Mouse (Mus musculus) midbrain, embryonic 15.5 days (tissue): ENCODE data around the gene Tas1r2. TPM values are rescaled to one million over a fixed set of nuclear protein-coding genes. Genes with fewer than 3 reads are reported as not detected.

Experiments
- ATAC-seq: fragments of 200-750 bp; cut with Nextera tagmentation; replicated peaks from 2 replicates; pipeline ENCODE4 v1.8.0; 2017; ENCODE audit warnings: moderate TSS enrichment
- H3K27ac ChIP-seq: fragments of 300-500 bp; sonication (generic); 2 replicates; pipeline ENCODE4 v1.5.1; 2015; ENCODE audit warnings: mild to moderate bottlenecking, inconsistent platforms
- H3K27me3 ChIP-seq: fragments of 300-500 bp; sonication (generic); replicated peaks from 2 replicates; pipeline ENCODE4 v1.6.1; 2015; ENCODE audit warnings: inconsistent platforms
- H3K36me3 ChIP-seq: fragments of 300-500 bp; sonication (generic); replicated peaks from 2 replicates; pipeline ENCODE4 v1.6.1; 2015; ENCODE audit warnings: inconsistent platforms
- H3K4me1 ChIP-seq: fragments of 300-500 bp; sonication (generic); 2 replicates; pipeline ENCODE4 v1.6.1; 2015; ENCODE audit warnings: inconsistent platforms
- H3K4me2 ChIP-seq: fragments of 300-500 bp; sonication (generic); 2 replicates; pipeline ENCODE4 v1.6.1; 2015; ENCODE audit warnings: inconsistent platforms, mild to moderate bottlenecking, moderate library complexity
- H3K4me3 ChIP-seq: fragments of 300-500 bp; sonication (generic); 2 replicates; pipeline ENCODE4 v1.5.1; 2015; ENCODE audit warnings: mild to moderate bottlenecking, inconsistent platforms
- H3K9ac ChIP-seq: fragments of 300-500 bp; sonication (generic); 2 replicates; pipeline ENCODE4 v1.6.1; 2015; ENCODE audit warnings: mild to moderate bottlenecking, inconsistent platforms
- H3K9me3 ChIP-seq: fragments of 300-500 bp; sonication (generic); 2 replicates; pipeline ENCODE4 v1.6.1; 2016; ENCODE audit warnings: inconsistent platforms
- WGBS: fragments of 180-500 bp; shearing (Covaris S2); methylation state at CpG from one replicate; pipeline ENCODE4 v1.1.7; 2015; ENCODE audit warnings: mixed read lengths; 5-methylcytosine and 5-hydroxymethylcytosine counted together
- microRNA-seq: library from miRNA; unstranded; fragments of <30 nt; microRNA quantifications from one replicate; pipeline ENCODE4, GENCODE M21; 2016
- polyA plus RNA-seq: library from polyadenylated mRNA; unstranded; fragments of >200 nt; fragmentation: Nextera tagmentation; extraction: Ambion mirVana; gene quantifications from 2 replicates; pipeline ENCODE4 v1.2.1, GENCODE M21; 2015

Gene Tas1r2
- polyA plus RNA-seq, 1 experiment from 2014 or later, result not detected

DNA sequence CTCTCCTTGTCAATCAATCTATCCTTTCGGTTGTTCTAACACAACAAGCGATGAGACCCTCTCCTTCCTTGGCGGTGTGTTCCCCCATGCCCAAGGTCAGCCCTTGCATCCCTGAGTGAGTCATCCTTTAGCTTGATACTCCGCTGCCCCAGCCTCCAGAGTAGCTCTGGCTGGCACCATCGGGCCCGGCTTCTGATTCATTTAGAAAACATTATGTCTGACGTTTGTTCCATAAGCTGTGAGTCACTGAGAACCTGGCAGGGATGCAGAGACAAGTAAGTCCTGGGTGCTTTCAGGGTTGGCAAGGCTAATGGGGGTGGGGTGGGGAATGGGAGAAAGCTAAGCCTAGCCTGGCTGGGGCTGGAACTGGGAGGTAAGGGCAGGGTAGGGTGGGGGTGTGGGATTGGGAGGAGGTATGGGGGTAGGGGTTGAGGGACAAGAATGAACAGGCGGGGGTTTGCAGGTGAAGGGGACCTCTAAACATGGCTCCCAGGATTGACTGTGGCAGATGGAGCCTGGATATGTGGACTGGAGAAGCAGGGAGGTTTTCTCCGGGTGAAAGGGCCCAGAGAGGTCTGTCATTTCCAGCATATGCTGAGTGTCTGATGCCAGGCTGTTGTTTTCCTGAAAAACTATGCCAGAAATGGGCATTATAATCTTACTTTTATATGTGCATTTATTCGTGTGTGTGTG lies 63.3 kb downstream of the Tas1r2 start:
- H3K9ac ChIP-seq, result no peak overlapping the region
- WGBS, result 90% methylated on average over 10 of the region's 10 CpGs
- no peaks in the 10 kb centered on the region for H3K9me3 ChIP-seq
- H3K4me2 ChIP-seq, result no peak overlapping the region
- H3K4me3 ChIP-seq, result no peak overlapping the region
- H3K4me1 ChIP-seq, result no peaks in the 10 kb centered on the region
- H3K27me3 ChIP-seq, result no peaks in the 10 kb centered on the region
- H3K27ac ChIP-seq, result no peak overlapping the region
- H3K36me3 ChIP-seq, result no peaks in the 10 kb centered on the region
- no peak for ATAC-seq

DNA sequence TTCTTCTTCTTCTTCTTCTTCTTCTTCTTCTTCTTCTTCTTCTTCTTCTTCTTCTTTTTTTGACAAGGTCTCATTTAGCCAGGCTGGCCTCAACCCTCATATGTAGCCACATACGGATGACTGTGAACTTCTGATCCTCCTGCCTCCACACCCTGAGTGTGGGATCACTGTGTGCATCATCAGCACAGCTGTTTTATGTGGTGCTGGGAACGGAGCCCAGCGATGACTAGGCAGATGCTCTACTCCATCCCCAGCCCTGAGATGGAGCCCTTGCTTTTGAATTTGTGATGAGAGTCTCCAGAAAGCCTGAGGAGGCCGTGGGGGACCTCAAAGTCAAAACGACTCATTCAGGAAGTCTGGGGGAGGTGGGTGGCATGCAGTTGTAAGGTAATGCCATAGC lies 65.6 kb downstream of the Tas1r2 start:
- Histone ChIP-seq H3K4me2 (no peak overlapping the region), H3K9ac (no peak overlapping the region), H3K4me3 (no peak overlapping the region), H3K27me3 (no peaks in the 10 kb centered on the region), H3K4me1 (no peaks in the 10 kb centered on the region), H3K36me3 (no peaks in the 10 kb centered on the region), H3K27ac (no peak overlapping the region), H3K9me3 (no peaks in the 10 kb centered on the region)
- 88% methylated on average over 5 of the region's 5 CpGs for WGBS
- no peak for ATAC-seq

Small RNAs within 50 kb of the gene (microRNA-seq; reads per million reads assigned to microRNA genes)
- not detected for gene Mir7020

Other genes with a start within 250 kb of the Tas1r2 start
- 4.1 and 4.3 TPM in 2 replicates for gene Iffo2, start 123.0 kb upstream of the Tas1r2 start, polyA plus RNA-seq
- not detected in 2 replicates for gene Gm21969, start 50.4 kb upstream of the Tas1r2 start, polyA plus RNA-seq
- gene Aldh4a1, start 30.7 kb upstream of the Tas1r2 start, polyA plus RNA-seq, result 27.1 and 32.0 TPM in 2 replicates
- 3.5 and 3.8 TPM in 2 replicates for gene Pax7, start 180.0 kb downstream of the Tas1r2 start, polyA plus RNA-seq